Mouse (Mus musculus) CH12.LX (cell line): ENCODE measurements around the gene Pknox2. TPM values are rescaled to one million over a fixed set of nuclear protein-coding genes. Genes with fewer than 3 reads are reported as not detected.
A peak's percentile ranks its signal among the peaks of the same experiment; 100 is the strongest.

Experiments used
- DNase-seq: peaks from one replicate; pipeline ENCODE4 v3.0.0-alpha.2; 2013; ENCODE audit errors: extremely low read depth
- H3K27ac ChIP-seq: 2 replicates; pipeline ENCODE4 v1.5.1; 2012; ENCODE audit warnings: low read depth, mild to moderate bottlenecking, control low read depth, moderate library complexity; ENCODE audit not compliant: insufficient read depth
- H3K27me3 ChIP-seq: replicated peaks from 2 replicates; pipeline ENCODE3; 2012; ENCODE audit warnings: inconsistent platforms
- H3K36me3 ChIP-seq, 2 experiments: replicated peaks in 1 of 2; 2 replicates each; pipeline versions ENCODE3 to v1.6.1; 2012; ENCODE audit warnings: inconsistent platforms in 1 of 2, low read length in 1 of 2, mild to moderate bottlenecking in 1 of 2, mixed read lengths in 1 of 2, moderate library complexity in 1 of 2; ENCODE audit not compliant: control insufficient read depth in 1 of 2, insufficient read depth in 1 of 2
- H3K4me1 ChIP-seq, 2 experiments: 2 replicates each; pipeline ENCODE4 v1.6.1; 2012; ENCODE audit warnings: inconsistent platforms in 1 of 2, moderate library complexity in 1 of 2; ENCODE audit not compliant: insufficient read depth in 2 of 2, control insufficient read depth in 1 of 2
- H3K4me2 ChIP-seq: 2 replicates; pipeline ENCODE4 v1.6.1; 2012; ENCODE audit warnings: low read depth, mild to moderate bottlenecking, control low read depth; ENCODE audit not compliant: poor library complexity, insufficient read depth, severe bottlenecking
- H3K4me3 ChIP-seq, 3 experiments: fragments of 150-350 bp in 1 of 3; sonication (generic) in 1 of 3; replicated peaks in 1 of 3; 2 replicates each; pipeline versions ENCODE3 to v1.5.1; 2011 to 2012; ENCODE audit warnings: low read depth in 2 of 3, low read length in 2 of 3, mild to moderate bottlenecking in 2 of 3, moderate library complexity in 2 of 3, control low read depth in 1 of 3, improper control_type of control experiment in 1 of 3, inconsistent platforms in 1 of 3, mixed read lengths in 1 of 3; ENCODE audit not compliant: poor library complexity in 1 of 3
- H3K79me2 ChIP-seq: replicated peaks from 2 replicates; pipeline ENCODE4 v1.6.1; 2012; ENCODE audit warnings: mild to moderate bottlenecking, moderate library complexity; ENCODE audit not compliant: control insufficient read depth, poor library complexity, insufficient read depth, severe bottlenecking; ENCODE audit errors: extremely low read depth
- H3K9ac ChIP-seq: 2 replicates; pipeline ENCODE4 v1.6.1; 2012; ENCODE audit warnings: low read depth, mild to moderate bottlenecking, control low read depth, moderate library complexity; ENCODE audit not compliant: insufficient read depth
- H3K9me3 ChIP-seq: replicated peaks from 2 replicates; pipeline ENCODE3; 2012; ENCODE audit warnings: low read length, inconsistent platforms, mixed read lengths
- BHLHE40 ChIP-seq: IDR thresholded peaks from 2 replicates; pipeline ENCODE4 v1.6.1; 2011; ENCODE audit warnings: mild to moderate bottlenecking, low read depth, low read length, improper control_type of control experiment
- CHD2 ChIP-seq: IDR thresholded peaks from 2 replicates; pipeline ENCODE4 v1.6.1; 2011; ENCODE audit warnings: low read length, improper control_type of control experiment
- CTCF ChIP-seq, 2 experiments: IDR thresholded peaks in 1 of 2; conservative IDR thresholded peaks in 1 of 2; 2 replicates each; pipeline ENCODE4 v1.5.1; 2011 to 2012; ENCODE audit warnings: low read depth in 2 of 2, low read length in 2 of 2, improper control_type of control experiment in 1 of 2, inconsistent platforms in 1 of 2, mild to moderate bottlenecking in 1 of 2, moderate library complexity in 1 of 2
- GABPA ChIP-seq: IDR thresholded peaks from 2 replicates; pipeline ENCODE4 v1.6.1; 2012; ENCODE audit warnings: low read depth, low read length, improper control_type of control experiment, inconsistent platforms; ENCODE audit not compliant: insufficient replicate concordance
- JUN ChIP-seq: IDR thresholded peaks from 2 replicates; pipeline ENCODE4 v1.6.1; 2011; ENCODE audit warnings: low read depth, mild to moderate bottlenecking, low read length, improper control_type of control experiment, moderate library complexity; ENCODE audit not compliant: insufficient read depth
- JUND ChIP-seq: conservative IDR thresholded peaks from 2 replicates; pipeline ENCODE4 v1.6.1; 2011; ENCODE audit warnings: low read depth, low read length, improper control_type of control experiment
- MAFK ChIP-seq: IDR thresholded peaks from 2 replicates; pipeline ENCODE4 v1.6.1; 2011; ENCODE audit warnings: low read length, improper control_type of control experiment; ENCODE audit not compliant: insufficient replicate concordance
- MAZ ChIP-seq: IDR thresholded peaks from 2 replicates; pipeline ENCODE4 v1.6.1; 2012; ENCODE audit warnings: low read depth, mild to moderate bottlenecking, inconsistent platforms, low read length, improper control_type of control experiment, moderate library complexity
- MXI1 ChIP-seq: IDR thresholded peaks from 2 replicates; pipeline ENCODE4 v1.6.1; 2011; ENCODE audit warnings: mild to moderate bottlenecking, low read depth, low read length, improper control_type of control experiment
- NELFE ChIP-seq: IDR thresholded peaks from 2 replicates; pipeline ENCODE4 v1.6.1; 2011; ENCODE audit warnings: low read depth, low read length, improper control_type of control experiment
- NRF1 ChIP-seq: IDR thresholded peaks from 2 replicates; pipeline ENCODE4 v1.6.1; 2014; ENCODE audit warnings: low read depth, mild to moderate bottlenecking, inconsistent platforms, low read length, improper control_type of control experiment, moderate library complexity
- PAX5 ChIP-seq: IDR thresholded peaks from 2 replicates; pipeline ENCODE4 v1.6.1; 2012; ENCODE audit warnings: low read length, inconsistent platforms, mixed read lengths
- POLR2AphosphoS2 ChIP-seq: IDR thresholded peaks from 2 replicates; pipeline ENCODE4 v1.6.1; 2011; ENCODE audit warnings: low read depth, low read length, improper control_type of control experiment
- SIN3A ChIP-seq: IDR thresholded peaks from 2 replicates; pipeline ENCODE4 v1.6.1; 2012; ENCODE audit warnings: low read length, improper control_type of control experiment, inconsistent platforms
- UBTF ChIP-seq: IDR thresholded peaks from 2 replicates; pipeline ENCODE4 v1.6.1; 2012; ENCODE audit warnings: low read depth, mild to moderate bottlenecking, inconsistent platforms, low read length, improper control_type of control experiment, moderate library complexity
- USF2 ChIP-seq: conservative IDR thresholded peaks from 2 replicates; pipeline ENCODE4 v1.6.1; 2011; ENCODE audit warnings: low read depth, low read length, improper control_type of control experiment
- ZC3H11A ChIP-seq: IDR thresholded peaks from 2 replicates; pipeline ENCODE4 v1.6.1; 2012; ENCODE audit warnings: low read depth, mild to moderate bottlenecking, inconsistent platforms, low read length, improper control_type of control experiment
- ZKSCAN1 ChIP-seq: IDR thresholded peaks from 2 replicates; pipeline ENCODE4 v1.6.1; 2012; ENCODE audit warnings: low read depth, inconsistent platforms, low read length, improper control_type of control experiment, borderline replicate concordance
- ZMIZ1 ChIP-seq: IDR thresholded peaks from 2 replicates; pipeline ENCODE4 v1.6.1; 2012; ENCODE audit warnings: low read depth, mild to moderate bottlenecking, inconsistent platforms, low read length, improper control_type of control experiment
- ZNF384 ChIP-seq: IDR thresholded peaks from 2 replicates; pipeline ENCODE4 v1.6.1; 2012; ENCODE audit warnings: low read depth, low read length, improper control_type of control experiment, inconsistent platforms
- dilution Hi-C: fragments of 300-500 bp; cut with MboI; formaldehyde crosslinking; loops from 2 replicates; pipeline ENCODE4 v1.14.3; 2020; ENCODE audit warnings: low sequenced_read_pairs; ENCODE audit not compliant: extremely low pct_unique_long_range_greater_than_20kb, extremely low pct_ligation_motif_present
- in situ Hi-C: fragments of 300-500 bp; cut with MboI; formaldehyde crosslinking; loops from 3 replicates; pipeline ENCODE4 v1.14.3; 2019; ENCODE audit warnings: low sequenced_read_pairs, low pct_ligation_motif_present, low pct_unique_long_range_greater_than_20kb, mixed read lengths
- polyA plus RNA-seq: library from polyadenylated mRNA; unstranded; fragments of >175 nt; gene quantifications from 2 replicates; pipeline ENCODE4 v1.2.1, GENCODE M21; 2012; ENCODE audit warnings: low read depth; ENCODE audit not compliant: insufficient read length
- total RNA-seq, 2 experiments: library from RNA; depleted of rRNA; stranded (reverse); fragments of 300-350 nt in 1 of 2; fragments of >200 nt in 1 of 2; gene quantifications; 2 replicates each; pipeline ENCODE4 v1.2.3; 2012 to 2014

The Pknox2 gene
- total and polyA plus RNA-seq, 3 experiments, result 0.08 to 0.11 TPM; not detected in 1

DNA sequence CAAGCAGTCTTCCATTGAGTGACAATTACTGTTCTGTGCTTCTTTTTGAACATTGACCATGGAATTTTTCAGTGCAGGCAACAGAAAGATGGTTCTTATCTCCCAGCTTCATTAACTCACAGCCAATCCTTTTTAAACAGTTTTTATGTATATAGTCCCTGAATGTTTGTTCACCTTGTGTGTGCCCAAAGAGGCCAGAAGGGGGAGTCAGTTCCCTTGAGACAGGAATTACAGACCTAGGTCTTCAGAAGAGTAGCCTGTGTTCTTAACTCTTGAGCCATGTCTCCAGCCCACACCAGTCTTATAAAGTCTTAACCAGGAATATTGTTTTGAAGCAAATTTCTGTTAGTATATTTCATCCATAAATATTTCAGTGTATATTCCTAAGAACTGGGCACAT is 270.4 kb downstream of the Pknox2 start:
- dilution Hi-C loops, result no loop called here
- H3K9ac ChIP-seq, result no peak overlapping the region
- peaks cover 5% of the 10 kb centered on the region for H3K27me3 ChIP-seq
- no peaks in the 10 kb centered on the region for H3K79me2 ChIP-seq
- DNase-seq, result no peak
- no peaks in the 10 kb centered on the region for H3K9me3 ChIP-seq
- H3K36me3 ChIP-seq, result no peaks in the 10 kb centered on the region
- no peak overlapping the region for H3K4me2 ChIP-seq
- no peak overlapping the region for H3K4me3 ChIP-seq
- H3K4me1 ChIP-seq, result no peaks in the 10 kb centered on the region
- TF ChIP-seq SIN3A, result no peak
- peak in 1 of 2 experiments; percentile 39; a peak in 2 of 4 replicates for TF ChIP-seq CTCF (conservative IDR thresholded peaks at IDR 0.05 in 1 of 2, IDR thresholded peaks at IDR 0.05 in 1 of 2; ENCODE audit: low read depth in 2 of 2, low read length in 2 of 2)
- H3K27ac ChIP-seq, result no peak overlapping the region
- in situ Hi-C loops, result no loop called here

DNA sequence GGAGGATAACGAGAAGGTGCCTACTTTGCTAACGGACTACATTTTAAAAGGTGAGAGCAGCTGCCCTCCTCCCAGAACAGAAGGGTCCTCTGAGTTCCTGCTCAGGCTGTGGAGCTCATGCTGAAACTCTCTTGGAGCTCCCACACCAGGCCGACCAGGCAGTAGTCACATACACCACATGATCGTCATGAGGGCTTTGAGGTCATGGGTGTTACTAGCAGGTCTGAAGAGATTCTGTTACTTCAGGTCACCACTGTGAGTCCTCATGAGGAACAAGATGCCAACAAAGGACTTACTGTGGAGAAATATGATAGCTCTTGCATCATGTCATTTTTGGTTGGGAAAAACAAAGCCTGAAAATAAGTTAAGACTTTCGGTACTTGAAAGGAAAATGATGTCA is 270.9 kb downstream of the Pknox2 start:
- H3K27me3 ChIP-seq, result peaks cover 5% of the 10 kb centered on the region
- H3K27ac ChIP-seq, result no peak overlapping the region
- no peak overlapping the region for H3K4me2 ChIP-seq
- H3K9me3 ChIP-seq, result no peaks in the 10 kb centered on the region
- H3K4me1 ChIP-seq, result no peaks in the 10 kb centered on the region
- no peak overlapping the region for H3K9ac ChIP-seq
- DNase-seq, result peak; percentile 1
- dilution Hi-C loops (no loop called here), in situ Hi-C loops (no loop called here)
- TF ChIP-seq USF2 (no peak), CTCF (conservative IDR thresholded peaks at IDR 0.05 in 1 of 2, IDR thresholded peaks at IDR 0.05 in 1 of 2; ENCODE audit: low read depth in 2 of 2, low read length in 2 of 2) (no peak), MXI1 (no peak)
- no peak overlapping the region for H3K4me3 ChIP-seq
- no peaks in the 10 kb centered on the region for H3K79me2 ChIP-seq
- no peaks in the 10 kb centered on the region for H3K36me3 ChIP-seq

DNA sequence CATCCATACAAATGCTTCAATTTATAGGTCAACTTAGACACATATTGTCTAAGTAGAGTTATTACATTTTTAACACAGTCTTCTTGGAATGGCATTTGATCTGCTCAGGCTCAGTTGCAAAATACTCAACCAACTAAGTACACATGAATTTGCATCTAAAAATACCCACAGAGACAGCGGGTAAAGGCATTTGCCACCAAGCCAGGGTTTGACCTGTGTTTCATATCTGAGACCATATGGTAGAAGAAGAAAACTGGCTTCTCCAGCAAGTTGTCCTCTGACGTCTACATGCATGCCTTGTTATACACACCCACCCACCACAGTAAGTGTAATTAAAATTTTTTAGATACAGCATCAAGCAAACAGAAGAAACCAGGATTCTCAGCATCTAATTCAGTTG is 273.4 kb downstream of the Pknox2 start:
- dilution Hi-C loops, result no loop called here
- H3K27ac ChIP-seq, result no peak overlapping the region
- H3K9ac ChIP-seq, result no peak overlapping the region
- no peaks in the 10 kb centered on the region for H3K79me2 ChIP-seq
- no peaks in the 10 kb centered on the region for H3K36me3 ChIP-seq
- H3K9me3 ChIP-seq, result no peaks in the 10 kb centered on the region
- no peak for DNase-seq
- in situ Hi-C loops, result no loop called here
- no peak overlapping the region for H3K4me2 ChIP-seq
- TF ChIP-seq ZKSCAN1, result no peak
- TF ChIP-seq MXI1, result no peak
- TF ChIP-seq JUN, result no peak
- TF ChIP-seq ZNF384, result no peak
- no peak for TF ChIP-seq SIN3A
- TF ChIP-seq NELFE, result no peak
- TF ChIP-seq POLR2AphosphoS2, result no peak
- TF ChIP-seq ZC3H11A, result no peak
- TF ChIP-seq ZMIZ1, result no peak
- TF ChIP-seq UBTF, result no peak
- TF ChIP-seq CHD2, result no peak
- TF ChIP-seq PAX5, result no peak
- TF ChIP-seq JUND, result no peak
- no peak for TF ChIP-seq NRF1
- TF ChIP-seq USF2, result no peak
- TF ChIP-seq MAFK, result no peak
- no peak for TF ChIP-seq GABPA
- no peak for TF ChIP-seq MAZ
- no peak for TF ChIP-seq BHLHE40
- H3K27me3 ChIP-seq, result peaks cover 5% of the 10 kb centered on the region
- H3K4me3 ChIP-seq, result no peak overlapping the region
- no peaks in the 10 kb centered on the region for H3K4me1 ChIP-seq
